Mouse (Mus musculus) embryonic facial prominence, embryonic 11.5 days (tissue): ENCODE results near the gene Shank1. TPM values are rescaled to one million over a fixed set of nuclear protein-coding genes. Genes with fewer than 3 reads are reported as not detected.

Experiments used
- ATAC-seq: fragments of 200-750 bp; cut with Nextera tagmentation; replicated peaks from 2 replicates; pipeline ENCODE4 v1.8.0; 2017; ENCODE audit warnings: low read depth; ENCODE audit not compliant: insufficient number of reproducible peaks, low FRiP score, low TSS enrichment
- DNase-seq: peaks from one replicate; pipeline ENCODE4 v3.0.0-alpha.2; 2015; ENCODE audit warnings: low spot score
- H3K27ac ChIP-seq: fragments of 300-500 bp; sonication (generic); replicated peaks from 2 replicates; pipeline ENCODE4 v1.5.1; 2014; ENCODE audit warnings: mild to moderate bottlenecking, low read depth, low read length, control low read depth
- H3K27me3 ChIP-seq: fragments of 300-500 bp; sonication (generic); 2 replicates; pipeline ENCODE4 v1.6.1; 2014; ENCODE audit warnings: mild to moderate bottlenecking, low read length, moderate library complexity, mixed read lengths; ENCODE audit not compliant: control insufficient read depth, insufficient read depth
- H3K36me3 ChIP-seq: fragments of 300-500 bp; sonication (generic); replicated peaks from 2 replicates; pipeline ENCODE4 v1.6.1; 2014; ENCODE audit warnings: low read depth, mild to moderate bottlenecking, low read length, moderate library complexity, mixed read lengths; ENCODE audit not compliant: control insufficient read depth, insufficient read depth
- H3K4me1 ChIP-seq: fragments of 300-500 bp; sonication (generic); 2 replicates; pipeline ENCODE4 v1.6.1; 2014; ENCODE audit warnings: low read length, mixed read lengths; ENCODE audit not compliant: control insufficient read depth, insufficient read depth
- H3K4me2 ChIP-seq: fragments of 300-500 bp; sonication (generic); 2 replicates; pipeline ENCODE4 v1.6.1; 2014; ENCODE audit warnings: low read depth, mild to moderate bottlenecking, control low read depth, low read length, moderate library complexity
- H3K4me3 ChIP-seq: fragments of 300-500 bp; sonication (generic); 2 replicates; pipeline ENCODE4 v1.5.1; 2014; ENCODE audit warnings: low read depth, low read length, control low read depth
- H3K9ac ChIP-seq: fragments of 300-500 bp; sonication (generic); replicated peaks from 2 replicates; pipeline ENCODE4 v1.6.1; 2014; ENCODE audit warnings: mild to moderate bottlenecking, control low read depth, low read length
- H3K9me3 ChIP-seq: fragments of 300-500 bp; sonication (generic); replicated peaks from 2 replicates; pipeline ENCODE4 v1.6.1; 2016; ENCODE audit warnings: mild to moderate bottlenecking, low read length, inconsistent platforms, mixed read lengths; ENCODE audit not compliant: control insufficient read depth
- WGBS: fragments of 180-500 bp; shearing (Covaris S2); extraction: QIAGEN DNeasy Blood & Tissue Kit; methylation state at CpG from one replicate; pipeline ENCODE4 v1.1.7; 2014; 5-methylcytosine and 5-hydroxymethylcytosine counted together
- polyA plus RNA-seq: library from polyadenylated mRNA; unstranded; fragments of >200 nt; fragmentation: Nextera tagmentation; extraction: Ambion mirVana; gene quantifications from 2 replicates; pipeline ENCODE4 v1.2.1, GENCODE M21; 2014

Gene Shank1
- polyA plus RNA-seq, 1 experiment from 2014 or later: 1.00 TPM

DNA sequence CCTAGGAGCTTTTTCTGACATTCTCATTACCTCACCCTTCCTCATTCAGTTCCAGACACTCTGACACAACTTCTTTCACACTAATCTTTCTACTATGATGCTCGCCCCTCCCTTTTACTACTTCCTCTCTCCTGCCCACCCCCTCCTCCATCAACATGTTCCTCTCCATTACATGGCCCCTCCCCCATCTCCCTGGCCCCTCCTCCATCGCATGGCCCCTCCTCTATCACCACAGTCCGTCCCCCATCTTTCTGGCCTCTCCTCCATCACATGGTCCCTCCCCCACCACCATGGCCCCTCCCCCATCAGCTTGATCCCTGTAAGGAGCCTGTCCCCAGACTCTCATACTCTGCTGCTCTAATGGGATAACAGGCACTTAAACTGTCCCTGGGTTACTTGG lies 39.0 kb downstream of the Shank1 start:
- Histone ChIP-seq H3K4me3 (no peak overlapping the region), H3K9me3 (no peaks in the 10 kb centered on the region), H3K9ac (no peak overlapping the region), H3K4me1 (no peaks in the 10 kb centered on the region; the same call in 1 of the 2 replicates), H3K27me3 (peaks cover 40% of the 10 kb centered on the region), H3K4me2 (no peak overlapping the region), H3K27ac (no peak overlapping the region), H3K36me3 (no peaks in the 10 kb centered on the region)
- ATAC-seq: no peak
- 19% methylated on average over 3 of the region's 3 CpGs for WGBS
- no peak for DNase-seq

DNA sequence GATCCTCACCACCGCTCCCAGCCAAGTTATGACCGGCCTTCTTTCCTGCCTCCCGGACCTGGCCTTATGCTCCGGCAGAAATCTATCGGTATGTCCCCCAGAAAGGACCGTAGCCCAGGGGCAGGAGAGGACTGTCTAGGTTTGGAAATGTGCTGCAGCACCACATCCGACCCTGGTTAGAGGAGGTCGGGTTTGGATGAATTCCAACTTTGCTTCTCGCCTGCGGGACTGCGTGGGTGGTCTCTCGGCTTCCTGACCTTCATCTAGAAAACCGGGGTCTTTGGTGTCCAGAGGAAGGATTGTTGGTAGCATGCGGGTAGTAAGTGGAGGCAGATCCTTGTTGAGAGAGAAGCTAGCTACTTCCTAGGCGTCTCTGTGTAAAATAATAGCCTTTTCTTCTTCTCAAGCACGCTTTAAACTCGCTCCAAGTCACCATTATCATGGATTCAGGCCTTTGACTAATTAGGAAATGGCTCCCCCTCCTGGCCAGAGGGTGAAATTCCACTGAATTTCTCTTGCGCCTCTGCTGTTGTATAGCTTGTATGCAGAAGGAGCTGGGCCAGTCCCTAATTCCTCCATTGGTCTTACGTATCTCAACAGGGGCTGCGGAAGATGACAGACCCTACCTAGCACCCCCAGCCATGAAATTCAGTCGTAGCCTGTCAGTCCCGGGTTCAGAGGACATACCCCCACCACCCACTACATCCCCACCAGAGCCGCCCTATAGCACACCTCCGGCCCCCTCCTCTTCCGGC lies 41.1 kb downstream of the Shank1 start:
- WGBS: 4% methylated on average over 25 of the region's 25 CpGs
- Histone ChIP-seq H3K9ac (peak overlapping the region; percentile 34; the same call in 1 of the 2 replicates), H3K4me2 (peak overlapping the region; percentile 41), H3K4me3 (peak overlapping the region; percentile 9; the same call in 1 of the 2 replicates), H3K36me3 (no peaks in the 10 kb centered on the region), H3K9me3 (no peaks in the 10 kb centered on the region), H3K27me3 (peaks cover 60% of the 10 kb centered on the region), H3K4me1 (no peaks in the 10 kb centered on the region; the same call in 1 of the 2 replicates), H3K27ac (no peak overlapping the region)
- ATAC-seq (peak; percentile 32; the same call in 1 of the 2 replicates), DNase-seq (peak; percentile 94)

GRCm38 (mm10) chr7:44351881-44352749 lies 42.1 kb downstream of the Shank1 start:
- Histone ChIP-seq H3K27me3 (peaks cover 68% of the 10 kb centered on the region), H3K4me3 (no peak overlapping the region), H3K9ac (no peak overlapping the region; the same call in 1 of the 2 replicates), H3K27ac (no peak overlapping the region), H3K36me3 (no peaks in the 10 kb centered on the region), H3K4me2 (no peak overlapping the region), H3K9me3 (no peaks in the 10 kb centered on the region), H3K4me1 (peaks cover 4% of the 10 kb centered on the region)
- DNase-seq (no peak), ATAC-seq (no peak)
- whole genome bisulfite sequencing: 4% methylated on average over 66 of the region's 71 CpGs

DNA sequence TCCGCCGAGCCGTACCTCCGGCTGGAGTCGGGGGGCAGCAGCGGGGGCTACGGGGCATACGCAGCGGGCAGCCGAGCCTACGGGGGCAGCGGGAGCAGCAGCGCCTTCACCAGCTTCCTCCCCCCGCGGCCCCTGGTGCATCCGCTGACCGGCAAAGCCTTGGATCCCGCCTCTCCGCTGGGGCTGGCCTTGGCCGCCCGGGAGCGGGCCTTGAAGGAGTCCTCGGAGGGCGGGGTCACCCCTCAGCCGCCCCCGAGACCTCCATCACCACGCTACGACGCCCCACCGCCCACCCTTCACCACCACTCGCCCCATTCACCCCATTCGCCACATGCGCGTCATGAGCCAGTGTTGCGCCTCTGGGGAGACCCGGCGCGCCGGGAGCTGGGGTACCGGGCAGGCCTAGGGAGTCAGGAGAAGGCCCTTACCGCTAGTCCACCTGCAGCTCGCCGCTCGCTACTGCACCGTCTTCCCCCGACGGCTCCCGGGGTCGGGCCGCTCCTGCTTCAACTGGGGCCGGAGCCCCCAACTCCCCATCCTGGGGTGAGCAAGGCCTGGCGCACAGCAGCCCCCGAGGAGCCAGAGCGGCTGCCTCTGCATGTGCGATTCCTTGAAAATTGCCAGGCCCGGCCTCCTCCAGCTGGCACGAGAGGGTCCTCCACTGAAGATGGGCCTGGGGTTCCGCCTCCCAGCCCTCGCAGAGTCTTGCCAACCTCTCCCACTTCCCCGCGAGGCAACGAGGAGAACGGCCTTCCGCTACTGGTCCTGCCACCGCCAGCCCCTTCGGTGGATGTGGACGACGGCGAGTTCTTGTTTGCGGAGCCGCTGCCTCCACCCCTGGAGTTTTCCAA lies 42.9 kb downstream of the Shank1 start:
- peaks cover 77% of the 10 kb centered on the region for H3K27me3 ChIP-seq
- no peak overlapping the region for H3K9ac ChIP-seq
- H3K4me2 ChIP-seq: peak overlapping the region; percentile 23
- H3K9me3 ChIP-seq: no peaks in the 10 kb centered on the region
- DNase-seq: no peak
- ATAC-seq: no peak
- no peak overlapping the region for H3K27ac ChIP-seq
- 2% methylated on average over 66 of the region's 71 CpGs for WGBS
- H3K4me3 ChIP-seq: peak overlapping the region; percentile 21
- no peaks in the 10 kb centered on the region for H3K36me3 ChIP-seq
- peaks cover 4% of the 10 kb centered on the region for H3K4me1 ChIP-seq

GRCm38 (mm10) chr7:44353601-44354340 lies 43.7 kb downstream of the Shank1 start:
- Histone ChIP-seq H3K9me3 (no peaks in the 10 kb centered on the region), H3K27me3 (peaks cover 81% of the 10 kb centered on the region), H3K4me1 (peaks cover 4% of the 10 kb centered on the region), H3K9ac (no peak overlapping the region), H3K4me2 (peak overlapping the region; percentile 23), H3K36me3 (no peaks in the 10 kb centered on the region), H3K4me3 (0 out of 2 replicates have a peak overlapping the region, but pooled peaks have one; percentile 8), H3K27ac (no peak overlapping the region)
- ATAC-seq (no peak), DNase-seq (peak; percentile 31)
- 2% methylated on average over 33 of the region's 35 CpGs for WGBS

- Histone ChIP-seq H3K4me3 (no peak overlapping the region), H3K4me1 (peaks cover 6% of the 10 kb centered on the region), H3K9me3 (no peaks in the 10 kb centered on the region), H3K27ac (no peak overlapping the region), H3K36me3 (no peaks in the 10 kb centered on the region), H3K9ac (no peak overlapping the region), H3K4me2 (no peak overlapping the region), H3K27me3 (peaks cover 85% of the 10 kb centered on the region)
- no peak for DNase-seq
- ATAC-seq: no peak
- 67% methylated on average over 6 of the region's 6 CpGs for WGBS
Measured at GRCm38 (mm10) chr7:44355411-44355810, 45.4 kb downstream of the Shank1 start.
